Mouse (Mus musculus) lung, adult 18-20 months (tissue): ENCODE measurements around the gene Nup107.

Experiments used
- DNase-seq, 2 experiments: peaks; one replicate each; pipeline ENCODE4 v3.0.0; 2022; ENCODE audit warnings: mixed read lengths in 2 of 2

The Nup107 gene

DNA sequence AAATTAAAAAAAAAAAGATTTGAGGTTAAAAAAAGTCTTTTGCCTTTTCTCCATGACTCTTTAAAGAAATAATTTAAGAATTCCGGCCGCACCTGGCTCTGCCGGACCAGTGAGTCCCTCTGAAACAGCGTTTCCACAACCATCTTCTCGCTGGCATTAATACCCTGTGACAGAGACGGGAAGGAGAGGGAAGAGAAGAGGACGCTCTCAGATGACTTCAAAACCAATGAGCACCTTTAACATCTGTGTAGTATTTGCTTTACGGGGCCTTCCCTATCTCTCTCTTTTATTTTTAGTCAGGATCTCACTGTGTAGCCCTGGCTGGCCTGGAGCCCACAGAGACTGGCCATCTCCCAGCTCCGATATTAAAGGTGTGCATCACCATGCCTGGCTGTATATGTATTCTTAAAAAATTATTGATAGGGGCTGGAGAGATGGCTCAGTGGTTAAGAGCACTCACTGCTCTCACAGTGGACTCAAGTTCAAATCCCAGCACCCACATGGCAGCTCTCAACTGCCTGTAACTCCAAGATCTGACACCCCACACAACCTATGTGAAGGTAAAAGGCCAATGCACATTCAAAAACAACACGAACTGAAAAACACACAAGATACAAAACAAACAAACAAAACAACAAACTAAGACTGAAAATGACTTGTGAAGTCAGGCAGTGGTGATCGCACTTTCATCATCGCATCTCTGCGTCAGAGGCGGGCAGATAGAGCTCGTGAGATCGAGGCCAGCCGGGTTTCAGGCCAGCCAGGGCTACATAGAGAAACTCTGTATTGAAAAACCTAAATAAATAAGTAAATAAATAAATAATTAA lies 14.8 kb downstream of the Nup107 start:
- no peak for DNase-seq

- no peak for DNase-seq
These were observed 15.4 kb downstream of the Nup107 start for GRCm38 (mm10) chr10:117777103-117777470.

- no peak for DNase-seq
These were observed 16.0 kb downstream of the Nup107 start for GRCm38 (mm10) chr10:117776281-117777102.

GRCm38 (mm10) chr10:117775401-117776144 lies 16.9 kb downstream of the Nup107 start:
- DNase-seq = no peak

GRCm38 (mm10) chr10:117774817-117775120 lies 17.7 kb downstream of the Nup107 start:
- no peak for DNase-seq

DNA sequence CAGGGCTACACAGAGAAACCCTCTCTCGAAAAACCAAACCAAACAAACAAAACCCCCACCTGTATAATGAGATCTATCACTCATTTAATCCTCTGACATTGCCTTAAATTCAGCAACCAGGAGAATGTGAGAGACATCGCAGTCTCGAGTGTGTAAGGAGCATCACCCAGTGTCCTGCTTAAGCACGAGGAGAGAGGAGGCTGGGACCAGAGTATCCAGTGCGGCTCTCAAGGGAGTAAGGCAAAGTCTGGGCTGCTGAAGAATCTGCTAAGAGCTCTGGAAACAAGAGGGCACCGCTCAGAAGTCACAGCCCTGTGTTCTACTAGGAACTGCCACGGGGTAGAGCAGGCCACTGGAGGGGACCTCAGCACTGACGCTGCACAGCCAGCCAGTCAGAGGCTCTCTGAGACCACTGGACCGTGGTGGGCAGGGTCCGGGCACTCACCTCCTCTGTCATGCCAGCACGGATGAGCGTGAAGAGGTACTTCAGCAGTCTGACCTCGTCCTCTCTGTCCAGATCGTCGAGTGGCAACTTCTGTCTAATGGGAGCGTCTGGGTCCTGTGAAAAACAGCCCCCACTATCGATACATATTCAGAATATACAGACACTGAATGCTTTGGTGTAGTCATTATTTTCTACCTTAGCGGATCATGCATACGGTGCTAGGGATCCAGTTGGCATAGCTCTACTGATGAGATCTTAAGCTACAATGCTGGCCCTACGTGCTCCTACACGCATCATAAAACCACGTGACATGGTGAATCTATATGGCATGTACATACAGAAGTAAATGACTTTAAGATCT lies 18.3 kb downstream of the Nup107 start:
- no peak for DNase-seq

- DNase-seq = no peak
These were observed 19.3 kb downstream of the Nup107 start for GRCm38 (mm10) chr10:117773106-117773720.

- no peak for DNase-seq
These were observed 20.0 kb downstream of the Nup107 start for GRCm38 (mm10) chr10:117772364-117773105.

DNA sequence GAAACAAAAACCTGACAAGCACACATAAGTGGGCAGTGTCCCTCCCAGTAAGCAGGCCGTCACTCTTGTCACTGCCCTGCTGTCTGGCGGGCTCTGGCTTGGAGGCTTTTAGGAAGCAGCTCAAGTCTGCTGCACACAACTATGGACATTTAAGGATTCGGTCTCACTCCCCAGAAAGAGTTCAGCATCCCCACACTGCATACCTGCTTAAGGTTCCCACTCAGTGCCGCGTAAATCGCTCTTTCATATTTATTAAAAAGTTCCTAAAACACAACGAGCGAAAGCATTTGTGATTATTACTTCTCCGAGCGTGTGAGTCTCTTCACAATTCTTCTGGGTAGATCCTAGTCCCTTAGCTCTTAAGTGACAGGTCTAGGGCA lies 21.4 kb downstream of the Nup107 start:
- DNase-seq = no peak

- no peak for DNase-seq
These were observed 22.0 kb downstream of the Nup107 start for GRCm38 (mm10) chr10:117770286-117771130.

DNA sequence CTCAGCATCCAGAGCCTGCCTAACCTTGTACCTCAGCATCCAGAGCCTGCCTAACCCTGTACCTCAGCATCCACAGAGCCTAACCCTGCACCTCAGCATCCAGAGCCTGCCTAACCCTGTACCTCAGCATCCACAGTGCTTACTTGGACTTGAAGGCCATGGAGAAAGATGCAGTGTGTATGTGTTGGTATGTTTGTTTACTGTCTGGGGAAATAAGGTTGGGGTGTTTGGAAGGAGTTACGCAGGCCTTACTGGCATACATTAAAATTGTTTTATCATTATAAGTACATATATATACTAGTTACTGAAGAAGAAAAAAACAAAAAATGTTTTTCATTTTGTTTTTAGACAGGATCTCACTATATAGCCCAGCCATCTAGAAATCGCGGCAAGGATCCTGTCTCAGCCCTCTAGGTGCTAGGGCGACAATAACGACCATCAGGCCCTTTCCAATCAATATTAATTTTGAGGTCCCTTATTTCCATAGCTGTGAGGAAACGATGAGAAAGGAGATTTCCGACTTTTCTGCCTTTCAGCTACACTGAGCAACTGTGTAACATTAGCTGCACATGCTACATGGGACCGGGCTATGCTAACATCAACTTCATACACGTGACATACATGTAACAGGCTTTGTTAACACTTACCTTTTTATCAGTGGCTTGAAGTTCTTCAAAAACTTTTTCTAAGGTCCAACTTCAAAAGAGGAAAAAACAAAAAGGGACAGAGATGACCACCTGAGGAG lies 22.8 kb downstream of the Nup107 start:
- DNase-seq = no peak

- DNase-seq = no peak
These were observed 24.4 kb downstream of the Nup107 start for GRCm38 (mm10) chr10:117768141-117768440.

DNA sequence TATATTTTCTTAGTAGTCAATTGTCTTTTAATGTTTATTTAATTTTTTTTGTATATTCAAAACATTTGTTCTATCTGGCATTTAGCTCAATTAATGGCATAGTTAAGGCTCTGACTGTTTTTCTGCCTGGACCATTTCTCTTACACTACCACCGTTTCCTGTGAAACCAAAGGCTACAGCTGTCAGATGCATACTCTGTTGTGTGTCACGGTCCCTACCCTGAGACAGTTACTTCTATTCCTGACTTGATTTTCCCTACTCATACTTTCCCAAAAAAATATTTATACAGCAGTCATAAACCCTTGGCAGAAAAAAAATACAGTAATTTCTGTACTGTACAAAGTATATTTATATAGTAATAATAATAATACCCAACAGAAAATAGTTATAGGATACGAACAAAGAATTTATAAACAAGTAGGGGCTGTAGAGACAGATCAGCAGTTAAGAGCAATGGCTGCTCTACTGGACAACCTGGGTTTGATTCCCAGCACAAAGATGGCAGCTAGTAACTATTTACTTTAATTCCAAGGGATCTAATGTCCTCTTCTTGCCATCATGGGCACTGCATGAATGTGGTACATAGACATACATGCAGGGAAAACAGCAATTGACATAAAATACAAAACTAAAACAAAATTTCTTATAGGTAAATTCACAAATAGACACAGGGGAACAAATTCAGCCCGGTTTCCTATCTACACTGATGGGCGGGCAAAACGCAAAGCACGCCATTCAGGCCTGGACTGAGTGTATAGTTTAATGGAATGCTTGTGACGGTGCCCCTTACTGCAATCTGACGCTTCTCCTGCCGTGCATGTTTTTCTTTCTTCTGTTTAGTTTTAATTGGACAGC lies 25.0 kb downstream of the Nup107 start:
- DNase-seq = no peak

DNA sequence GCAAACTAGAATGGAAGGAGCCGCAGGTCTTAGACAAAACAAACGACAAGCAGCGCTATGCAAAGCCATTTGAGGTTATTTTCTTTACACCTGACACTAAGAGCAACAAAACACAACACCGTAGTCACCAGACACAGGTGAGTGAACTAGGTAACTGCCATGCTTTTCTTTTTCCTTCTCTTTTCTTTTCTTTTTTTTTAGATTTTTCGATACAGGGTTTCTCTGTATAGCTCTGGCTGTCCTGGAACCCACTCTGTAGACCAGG lies 25.7 kb downstream of the Nup107 start:
- no peak for DNase-seq

DNA sequence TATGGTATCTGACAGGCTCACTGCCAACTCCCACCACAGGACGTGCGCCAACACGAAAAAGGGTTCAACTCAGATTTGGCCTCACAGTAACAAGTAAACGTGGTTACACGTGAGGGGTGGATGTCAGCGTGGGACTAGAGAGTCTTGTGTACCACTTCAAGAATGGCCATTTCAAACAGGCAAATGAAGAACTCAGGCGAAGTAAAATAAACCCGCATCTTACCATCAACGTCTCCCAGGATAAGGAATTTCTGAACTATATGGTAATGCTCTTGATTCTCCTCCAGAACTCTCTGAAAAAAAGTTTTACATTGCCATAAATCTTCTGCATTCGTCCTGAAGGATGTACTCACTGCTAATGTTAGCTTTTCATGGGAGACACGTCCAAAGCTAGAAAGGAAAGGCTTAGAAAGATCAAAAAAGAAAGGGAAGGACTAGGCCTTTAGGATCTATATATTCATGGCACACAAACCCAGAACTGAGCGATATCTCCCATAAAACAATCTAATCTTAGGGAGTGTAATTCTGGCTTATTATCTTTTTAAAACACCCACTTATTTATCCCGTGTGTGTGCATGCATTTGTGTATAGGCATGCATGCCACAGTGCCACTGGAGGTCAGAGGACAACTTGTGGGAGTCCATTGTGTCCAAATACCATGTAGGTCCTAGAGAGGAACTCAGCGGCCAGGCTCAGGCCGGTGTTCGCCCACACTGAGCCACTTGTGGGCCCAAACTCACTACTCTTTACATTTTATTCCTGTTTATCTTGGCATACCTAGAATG lies 26.2 kb downstream of the Nup107 start:
- DNase-seq = no peak

DNA sequence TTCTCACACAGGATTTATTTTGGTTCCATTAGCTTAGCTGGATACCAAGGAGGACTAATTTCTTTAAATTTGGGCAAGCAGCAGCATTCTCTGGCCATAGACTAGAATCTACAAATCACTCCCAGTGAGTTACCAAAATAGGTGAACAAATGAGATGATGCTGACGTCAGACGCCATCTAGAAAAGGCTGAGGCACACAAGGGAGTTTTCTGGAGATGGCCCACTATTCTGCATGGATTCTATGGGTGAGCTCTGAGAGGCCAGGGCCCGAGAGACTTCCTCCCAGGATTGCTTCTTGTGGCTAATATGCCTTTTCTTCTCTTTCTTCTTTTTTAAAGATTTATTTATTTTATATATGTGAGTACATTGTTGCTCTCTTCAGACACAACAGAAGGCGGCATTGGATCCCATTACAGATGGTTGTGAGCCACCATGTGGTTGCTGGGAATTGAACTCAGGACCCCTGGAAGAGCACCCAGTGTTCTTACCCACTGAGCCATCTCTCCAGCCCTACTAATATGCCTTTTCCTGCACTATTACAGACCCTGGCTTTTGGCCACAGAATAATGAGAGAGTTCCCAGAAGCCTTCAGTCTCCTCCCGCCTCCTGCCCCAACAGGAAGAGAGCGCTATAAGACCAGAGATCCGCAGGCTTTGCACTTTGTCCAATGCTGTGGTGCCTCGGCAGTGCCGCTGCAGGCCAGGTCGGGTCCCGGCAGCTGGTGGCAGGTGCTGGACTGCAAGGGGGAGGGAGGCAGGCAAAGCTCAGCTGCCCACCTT lies 27.2 kb downstream of the Nup107 start:
- DNase-seq = no peak

DNA sequence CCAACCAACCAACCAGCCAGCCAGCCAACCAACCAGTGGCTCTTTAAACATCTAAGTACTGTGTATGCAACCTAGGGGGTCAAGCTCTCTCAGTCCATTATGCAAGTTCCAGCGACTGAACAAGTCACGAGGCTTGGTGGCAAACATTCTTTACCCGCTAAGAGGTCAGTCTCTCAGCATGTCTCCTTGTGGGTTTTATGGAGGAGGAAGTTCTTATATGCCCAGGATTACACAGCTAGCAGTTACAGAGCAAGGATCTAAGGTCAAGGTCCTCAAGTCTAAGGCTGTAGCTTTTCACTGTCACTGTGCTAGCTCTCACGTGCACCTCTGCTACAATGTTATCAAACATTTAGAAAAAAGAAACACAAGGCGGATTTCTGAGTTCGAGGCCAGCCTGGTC lies 27.9 kb downstream of the Nup107 start:
- DNase-seq = peak; percentile 61 to 77
